Mouse (Mus musculus) liver, adult 2 months (tissue): ENCODE data around the gene Ttc8. TPM values are rescaled to one million over a fixed set of nuclear protein-coding genes. Genes with fewer than 3 reads are reported as not detected.

ENCODE experiments used
- DNase-seq: peaks from one replicate; pipeline ENCODE4 v3.0.0-alpha.2; 2011; ENCODE audit warnings: low read depth, low spot score; ENCODE audit errors: extremely low read depth
- H3K27ac ChIP-seq: fragments of 200-500 bp; replicated peaks from 2 replicates; pipeline ENCODE4 v1.5.1; 2012; ENCODE audit warnings: low read depth, mild to moderate bottlenecking, control low read depth, inconsistent platforms, low read length; ENCODE audit not compliant: insufficient read depth
- H3K27me3 ChIP-seq: fragments of 200-500 bp; 2 replicates; pipeline ENCODE4 v1.6.1; 2012; ENCODE audit warnings: mild to moderate bottlenecking, moderate library complexity, low read length, inconsistent platforms; ENCODE audit not compliant: control insufficient read depth, insufficient read depth
- H3K36me3 ChIP-seq: fragments of 200-500 bp; 2 replicates; pipeline ENCODE4 v1.6.1; 2012; ENCODE audit warnings: low read length, inconsistent platforms; ENCODE audit not compliant: control insufficient read depth, insufficient read depth
- H3K4me1 ChIP-seq: fragments of 200-500 bp; 2 replicates; pipeline ENCODE4 v1.6.1; 2011; ENCODE audit warnings: low read length; ENCODE audit not compliant: control insufficient read depth, insufficient read depth
- H3K4me3 ChIP-seq: fragments of 200-500 bp; 2 replicates; pipeline ENCODE4 v1.5.1; 2011; ENCODE audit warnings: low read depth, mild to moderate bottlenecking, control low read depth, low read length, moderate library complexity; ENCODE audit not compliant: insufficient read depth
- H3K79me2 ChIP-seq: fragments of 200-500 bp; 2 replicates; pipeline ENCODE4 v1.6.1; 2012; ENCODE audit warnings: inconsistent platforms, mild to moderate bottlenecking, low read length, moderate library complexity; ENCODE audit not compliant: control insufficient read depth, insufficient read depth
- H3K9ac ChIP-seq: fragments of 200-500 bp; 2 replicates; pipeline ENCODE4 v1.6.1; 2012; ENCODE audit warnings: low read depth, mild to moderate bottlenecking, control low read depth, inconsistent platforms, low read length
- CTCF ChIP-seq: fragments of 200-500 bp; IDR thresholded peaks from 2 replicates; pipeline ENCODE4 v1.5.1; 2011; ENCODE audit warnings: low read depth, low read length, control low read depth
- POLR2A ChIP-seq: fragments of 200-500 bp; IDR thresholded peaks from 2 replicates; pipeline ENCODE4 v1.6.1; 2011; ENCODE audit warnings: low read length, control low read depth; ENCODE audit not compliant: insufficient read depth; ENCODE audit errors: extremely low read depth
- WGBS: fragments of 180-500 bp; shearing (Covaris S2); methylation state at CpG from one replicate; pipeline ENCODE4 v1.1.7; 2018; 5-methylcytosine and 5-hydroxymethylcytosine counted together
- polyA plus RNA-seq: library from polyadenylated mRNA; depleted of rRNA; stranded (reverse); fragments of >200 nt; gene quantifications from 2 replicates; pipeline ENCODE4 v1.2.3, GENCODE M21; 2012
- total RNA-seq: library from RNA; depleted of rRNA; stranded (reverse); fragments of >200 nt; gene quantifications from 2 replicates; pipeline ENCODE4 v1.2.3, GENCODE M21; 2014

Gene Ttc8
- total and polyA plus RNA-seq, 2 experiments, result 6.5 to 6.9 TPM

- 95% methylated on average over 3 of the region's 3 CpGs for WGBS
- Histone ChIP-seq H3K27me3 (no peaks in the 10 kb centered on the region), H3K4me1 (no peaks in the 10 kb centered on the region), H3K4me3 (no peak overlapping the region), H3K27ac (no peak overlapping the region), H3K36me3 (peaks cover 6% of the 10 kb centered on the region; the same call in 1 of the 2 replicates), H3K9ac (no peak overlapping the region), H3K79me2 (no peaks in the 10 kb centered on the region)
- DNase-seq, result no peak
- no peak for TF ChIP-seq CTCF
- TF ChIP-seq POLR2A, result no peak
These were observed 60.7 kb downstream of the Ttc8 start for GRCm38 (mm10) chr12:98981081-98981480.

- DNase-seq, result no peak
- Histone ChIP-seq H3K4me1 (no peaks in the 10 kb centered on the region), H3K36me3 (peaks cover 4% of the 10 kb centered on the region; the same call in 1 of the 2 replicates), H3K4me3 (no peak overlapping the region), H3K9ac (no peak overlapping the region), H3K79me2 (no peaks in the 10 kb centered on the region), H3K27me3 (no peaks in the 10 kb centered on the region), H3K27ac (no peak overlapping the region)
- 95% methylated on average over 2 of the region's 2 CpGs for WGBS
- no peak for TF ChIP-seq CTCF
- no peak for TF ChIP-seq POLR2A
These were observed 64.4 kb downstream of the Ttc8 start for GRCm38 (mm10) chr12:98984785-98985184.

GRCm38 (mm10) chr12:98991076-98991829 lies 70.9 kb downstream of the Ttc8 start:
- Histone ChIP-seq H3K27me3 (no peaks in the 10 kb centered on the region), H3K27ac (no peak overlapping the region), H3K4me3 (no peak overlapping the region), H3K79me2 (no peaks in the 10 kb centered on the region), H3K4me1 (no peaks in the 10 kb centered on the region), H3K9ac (no peak overlapping the region), H3K36me3 (no peaks in the 10 kb centered on the region)
- DNase-seq, result no peak
- WGBS, result 59% methylated on average over 2 of the region's 2 CpGs
- no peak for TF ChIP-seq CTCF
- TF ChIP-seq POLR2A, result no peak

- H3K36me3 ChIP-seq, result no peaks in the 10 kb centered on the region
- no peak for DNase-seq
- H3K9ac ChIP-seq, result no peak overlapping the region
- H3K4me3 ChIP-seq, result no peak overlapping the region
- no peaks in the 10 kb centered on the region for H3K27me3 ChIP-seq
- no peaks in the 10 kb centered on the region for H3K79me2 ChIP-seq
- TF ChIP-seq CTCF, result no peak
- TF ChIP-seq POLR2A, result no peak
- no peak overlapping the region for H3K27ac ChIP-seq
- 83% methylated on average over 3 of the region's 3 CpGs for WGBS
- H3K4me1 ChIP-seq, result no peaks in the 10 kb centered on the region
These were observed 71.4 kb downstream of the Ttc8 start for GRCm38 (mm10) chr12:98991830-98992216.

GRCm38 (mm10) chr12:98993736-98994135 lies 73.4 kb downstream of the Ttc8 start:
- DNase-seq, result no peak
- no peak overlapping the region for H3K27ac ChIP-seq
- TF ChIP-seq CTCF (no peak), POLR2A (no peak)
- 91% methylated on average over 2 of the region's 2 CpGs for WGBS
- H3K79me2 ChIP-seq, result no peaks in the 10 kb centered on the region
- H3K4me3 ChIP-seq, result no peak overlapping the region
- no peaks in the 10 kb centered on the region for H3K4me1 ChIP-seq
- H3K36me3 ChIP-seq, result no peaks in the 10 kb centered on the region
- H3K27me3 ChIP-seq, result no peaks in the 10 kb centered on the region
- H3K9ac ChIP-seq, result no peak overlapping the region

- DNase-seq, result no peak
- WGBS, result 53% methylated on average over 3 of the region's 3 CpGs
- Histone ChIP-seq H3K36me3 (no peaks in the 10 kb centered on the region), H3K79me2 (no peaks in the 10 kb centered on the region), H3K27me3 (no peaks in the 10 kb centered on the region), H3K9ac (no peak overlapping the region), H3K4me1 (no peaks in the 10 kb centered on the region), H3K27ac (no peak overlapping the region), H3K4me3 (no peak overlapping the region)
- no peak for TF ChIP-seq POLR2A
These were observed 74.0 kb downstream of the Ttc8 start for GRCm38 (mm10) chr12:98994366-98994765.
